Mouse (Mus musculus): ENCODE data around the gene Orm3. TPM values are rescaled to one million over a fixed set of nuclear protein-coding genes. Genes with fewer than 3 reads are reported as not detected.

Orm3 gene
- polyA plus RNA-seq (2017; shearing (Covaris generic)), result not detected

DNA sequence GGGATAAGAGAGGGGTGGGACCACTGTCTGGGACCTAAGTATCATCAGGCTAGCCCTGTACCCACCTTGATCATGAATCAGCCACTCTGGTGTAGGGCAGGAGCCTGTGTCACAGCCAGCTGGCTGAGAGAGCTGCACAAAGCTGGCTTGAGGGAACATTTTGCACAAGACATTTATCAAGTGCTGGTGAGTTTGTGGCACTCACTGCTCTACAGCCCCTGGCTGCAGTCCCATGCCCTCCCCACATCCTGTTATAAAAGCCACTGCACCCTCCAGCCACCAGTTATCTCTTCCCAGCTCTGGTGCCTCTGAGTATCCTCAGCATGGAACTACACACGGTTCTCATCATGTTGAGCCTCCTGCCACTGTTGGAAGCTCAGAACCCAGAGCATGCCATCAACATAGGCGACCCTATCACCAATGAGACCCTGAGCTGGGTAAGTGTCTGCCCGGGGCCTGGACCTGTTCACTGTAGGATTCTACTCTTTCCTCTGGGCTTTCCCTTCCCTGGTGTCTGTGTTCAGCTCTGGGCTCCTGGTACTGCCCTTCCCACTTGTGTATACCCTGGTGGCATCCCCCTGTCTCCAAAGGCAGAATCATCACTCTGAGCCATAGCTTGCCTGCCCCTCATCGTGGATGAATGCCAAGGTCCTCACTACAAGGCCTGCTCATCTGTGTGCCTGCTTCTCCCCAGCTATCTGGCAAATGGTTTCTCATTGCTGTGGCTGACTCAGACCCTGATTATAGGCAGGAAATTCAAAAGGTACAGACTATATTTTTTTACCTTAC is at the start of gene Orm3:
Orm3 (plus strand) TSS at position 286 of the 789 bp plus-strand sequence.

DNA sequence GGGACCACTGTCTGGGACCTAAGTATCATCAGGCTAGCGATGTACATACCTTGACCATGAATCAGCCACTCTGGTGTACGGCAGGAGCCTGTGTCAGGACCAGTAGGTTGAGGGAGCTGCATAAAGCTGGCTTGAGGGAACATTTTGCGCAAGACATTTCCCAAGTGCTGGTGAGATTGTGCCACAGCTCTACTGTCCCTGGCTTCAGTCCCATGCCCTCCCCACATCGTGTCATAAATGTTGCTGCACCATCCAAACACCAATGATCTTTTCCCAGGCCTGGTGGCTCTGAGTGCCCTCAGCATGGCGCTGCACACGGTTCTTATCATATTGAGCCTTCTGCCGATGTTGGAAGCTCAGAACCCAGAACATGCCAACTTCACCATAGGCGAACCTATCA is 11.7 kb upstream of the Orm3 start, which contains the start of gene Orm1:
Orm1 (plus strand) TSS at position 266 of the 400 bp plus-strand sequence.

DNA sequence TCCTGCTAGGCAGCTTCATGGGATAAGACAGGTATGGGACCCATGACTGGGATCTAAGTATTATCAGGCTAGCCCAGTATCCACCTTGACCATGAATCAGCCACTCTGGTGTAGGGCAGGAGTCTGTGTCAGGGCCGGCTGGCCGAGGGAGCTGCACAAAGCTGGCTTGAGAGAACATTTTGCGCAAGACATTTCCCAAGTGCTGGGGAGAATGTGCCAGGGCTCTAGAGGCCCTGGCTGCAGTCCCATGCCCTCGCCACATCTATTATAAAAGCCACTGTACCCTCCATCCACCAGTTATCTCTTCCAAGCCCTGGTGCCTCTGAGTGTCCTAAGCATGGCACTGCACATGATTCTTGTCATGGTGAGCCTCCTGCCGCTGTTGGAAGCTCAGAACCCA is 6.2 kb downstream of the Orm3 start, which contains the start of gene Orm2:
Orm2 (plus strand) TSS at position 300 of the 400 bp plus-strand sequence.

DNA sequence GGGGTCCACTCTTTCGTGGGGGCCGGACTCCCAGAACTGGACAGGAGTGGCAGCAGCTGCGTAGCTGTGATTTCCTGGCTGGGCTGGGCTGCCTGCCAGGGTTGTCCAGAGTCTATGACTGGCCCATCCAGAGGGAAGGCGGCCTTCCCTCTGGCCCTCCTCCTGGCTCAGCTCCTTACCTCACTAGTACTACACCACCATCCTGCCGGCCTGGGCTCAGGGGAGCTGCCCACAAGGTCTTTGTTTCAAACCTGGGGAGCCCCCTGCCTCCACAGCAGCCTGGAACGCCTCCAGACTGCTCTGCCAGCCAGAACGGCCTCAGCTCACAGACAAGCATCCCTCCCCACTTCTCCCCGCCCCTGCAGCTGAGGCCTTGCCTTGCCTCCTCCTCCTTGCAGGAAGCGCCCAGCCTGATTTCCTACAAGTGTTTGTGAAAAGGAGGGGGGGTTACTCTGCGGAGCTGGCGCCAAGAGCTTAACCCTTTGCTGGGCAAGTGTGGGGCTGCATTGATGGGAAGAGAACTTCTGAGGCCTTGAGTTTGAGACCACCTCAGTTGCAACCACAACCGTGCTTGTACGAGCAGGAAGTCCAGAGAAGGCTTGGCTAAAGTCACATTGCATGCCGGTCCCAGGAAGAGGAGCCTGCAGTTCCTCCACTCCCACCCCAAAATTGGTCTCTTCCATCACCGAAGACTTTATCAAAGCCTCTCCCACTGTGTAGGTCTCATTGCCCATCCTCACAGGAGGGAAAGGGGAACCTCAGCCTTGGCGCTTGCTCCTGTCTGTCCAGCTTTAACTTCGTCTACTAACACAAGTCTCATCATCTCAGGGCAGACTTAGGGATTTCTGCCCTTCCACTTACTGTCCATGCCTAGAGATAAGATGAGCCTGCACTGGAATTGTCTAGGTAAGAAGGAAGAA is 47.3 kb downstream of the Orm3 start, which contains the start of gene Akna:
Akna (minus strand) TSS at position 315 of the 920 bp plus-strand sequence.

Other genes with a start within 250 kb of the Orm3 start
- not detected for gene Ambp, start 201.4 kb upstream of the Orm3 start, polyA plus RNA-seq (2017; shearing (Covaris generic))
- 0.11 TPM for gene Kif12, start 184.0 kb upstream of the Orm3 start, polyA plus RNA-seq (2017; shearing (Covaris generic))
- gene Col27a1, start 142.2 kb upstream of the Orm3 start, polyA plus RNA-seq (2017; shearing (Covaris generic)), result 1.5 TPM
- not detected for gene Orm1, start 11.6 kb upstream of the Orm3 start, polyA plus RNA-seq (2017; shearing (Covaris generic))
- gene Orm2, start 6.3 kb downstream of the Orm3 start, polyA plus RNA-seq (2017; shearing (Covaris generic)), result 0.60 TPM
- 336 TPM for gene Akna, start 47.2 kb downstream of the Orm3 start, polyA plus RNA-seq (2017; shearing (Covaris generic))
- 5.0 TPM for gene Whrn, start 139.8 kb downstream of the Orm3 start, polyA plus RNA-seq (2017; shearing (Covaris generic))
- 112 TPM for gene Atp6v1g1, start 188.6 kb downstream of the Orm3 start, polyA plus RNA-seq (2017; shearing (Covaris generic))
- 19.9 TPM for gene Tmem268, start 202.6 kb downstream of the Orm3 start, polyA plus RNA-seq (2017; shearing (Covaris generic))
- not detected for gene Gm11213, start 249.1 kb downstream of the Orm3 start, polyA plus RNA-seq (2017; shearing (Covaris generic))